ENCODE assay signal across 32 mouse cellular contexts in genomic region chrX:162660182-162660581, GRCm38 (mm10).
"Had no signal": no experiment of that assay in that cellular context is flagged by ENCODE, and none has a peak within 500 bp of the region (broad histone marks: within the 10 kb centered on the region; RNA-seq: fewer than 3 reads in every experiment).

No protein-coding gene starts in this region.

- H3K4me3 ChIP-seq: limb, embryonic 10.5 days; limb, embryonic 12.5 days; limb, embryonic 13.5 days; limb, embryonic 15.5 days; liver, embryonic 12.5 days; liver, embryonic 13.5 days; liver, embryonic 15.5 days; lung, embryonic 15.5 days; megakaryocyte, embryonic 14.5 days; midbrain, embryonic 10.5 days; midbrain, embryonic 12.5 days; midbrain, embryonic 13.5 days; midbrain, embryonic 15.5 days; myocyte; neural tube, embryonic 12.5 days had no signal

- H3K9ac ChIP-seq: limb, embryonic 12.5 days; limb, embryonic 13.5 days; limb, embryonic 15.5 days; liver, embryonic 12.5 days; liver, embryonic 13.5 days; liver, embryonic 14.5 days; liver, embryonic 15.5 days; liver, postnatal 0 days; lung, embryonic 14.5 days; lung, embryonic 15.5 days; midbrain, embryonic 12.5 days; midbrain, embryonic 13.5 days; midbrain, embryonic 15.5 days; neural tube, embryonic 12.5 days had no signal

- DNase-seq: left cerebral cortex, postnatal 4 days; liver; liver, embryonic 13.5 days; liver, postnatal 0 days; lung, adult 18-20 months; lung, adult 2 months; lung, embryonic 14.5 days; lung, postnatal 10 days; lung, postnatal 14 days; lung, postnatal 36 days; lung, postnatal 4 days; midbrain, embryonic 14.5 days had no signal

- H3K27me3 ChIP-seq: limb, embryonic 15.5 days; liver, embryonic 12.5 days; liver, embryonic 13.5 days; lung, embryonic 15.5 days; midbrain, embryonic 12.5 days; midbrain, embryonic 15.5 days; neural tube, embryonic 12.5 days had no signal

- H3K27ac ChIP-seq: limb, embryonic 10.5 days; limb, embryonic 12.5 days; limb, embryonic 13.5 days; limb, embryonic 15.5 days; liver, embryonic 12.5 days; liver, embryonic 13.5 days; liver, embryonic 14.5 days; liver, embryonic 15.5 days; lung, embryonic 15.5 days; macrophage; midbrain, embryonic 10.5 days; midbrain, embryonic 12.5 days; midbrain, embryonic 13.5 days; midbrain, embryonic 15.5 days; neural tube, embryonic 12.5 days had no signal

- H3K4me1 ChIP-seq: limb, embryonic 10.5 days; limb, embryonic 12.5 days; limb, embryonic 13.5 days; limb, embryonic 15.5 days; liver, embryonic 12.5 days; liver, embryonic 13.5 days; liver, embryonic 15.5 days; lung, embryonic 15.5 days; megakaryocyte, embryonic 14.5 days; midbrain, embryonic 10.5 days; midbrain, embryonic 12.5 days; midbrain, embryonic 13.5 days; midbrain, embryonic 15.5 days; neural tube, embryonic 12.5 days had no signal

- ATAC-seq: liver, embryonic 12.5 days; liver, postnatal 0 days; lung, postnatal 0 days; midbrain, embryonic 13.5 days; midbrain, embryonic 15.5 days; midbrain, embryonic 16.5 days had no signal

- H3K9me3 ChIP-seq: limb, embryonic 10.5 days; limb, embryonic 12.5 days; limb, embryonic 13.5 days; limb, embryonic 15.5 days; liver, embryonic 12.5 days; liver, embryonic 13.5 days; liver, embryonic 15.5 days; lung, embryonic 15.5 days; midbrain, embryonic 10.5 days; midbrain, embryonic 12.5 days; midbrain, embryonic 13.5 days; midbrain, embryonic 15.5 days; neural tube, embryonic 12.5 days had no signal

- H3K36me3 ChIP-seq: limb, embryonic 10.5 days; limb, embryonic 12.5 days; limb, embryonic 13.5 days; limb, embryonic 15.5 days; liver, embryonic 12.5 days; liver, embryonic 13.5 days; liver, embryonic 15.5 days; lung, embryonic 15.5 days; midbrain, embryonic 10.5 days; midbrain, embryonic 12.5 days; midbrain, embryonic 13.5 days; midbrain, embryonic 15.5 days; neural tube, embryonic 12.5 days had no signal

- H3K4me2 ChIP-seq: limb, embryonic 12.5 days; limb, embryonic 13.5 days; limb, embryonic 15.5 days; liver, embryonic 11.5 days; liver, embryonic 12.5 days; liver, embryonic 13.5 days; liver, embryonic 15.5 days; lung, embryonic 14.5 days; lung, embryonic 15.5 days; midbrain, embryonic 11.5 days; midbrain, embryonic 12.5 days; midbrain, embryonic 13.5 days; midbrain, embryonic 15.5 days; neural tube, embryonic 12.5 days had no signal
